Mouse (Mus musculus) midbrain, embryonic 10.5 days (tissue): ENCODE data around the gene Slc15a1. TPM values are rescaled to one million over a fixed set of nuclear protein-coding genes. Genes with fewer than 3 reads are reported as not detected.

Experiments
- DNase-seq: peaks from one replicate; pipeline ENCODE4 v3.0.0-alpha.2; 2017; ENCODE audit warnings: low spot score
- H3K27ac ChIP-seq: fragments of 300-500 bp; sonication (generic); replicated peaks from 2 replicates; pipeline ENCODE4 v1.5.1; 2016; ENCODE audit warnings: mild to moderate bottlenecking
- H3K27me3 ChIP-seq: fragments of 300-500 bp; sonication (generic); 2 replicates; pipeline ENCODE4 v1.6.1; 2016; ENCODE audit warnings: low read depth, mild to moderate bottlenecking; ENCODE audit not compliant: poor library complexity, severe bottlenecking
- H3K36me3 ChIP-seq: fragments of 300-500 bp; sonication (generic); 2 replicates; pipeline ENCODE4 v1.6.1; 2016; ENCODE audit warnings: mild to moderate bottlenecking, moderate library complexity
- H3K4me1 ChIP-seq: fragments of 300-500 bp; sonication (generic); 2 replicates; pipeline ENCODE4 v1.6.1; 2016
- H3K4me3 ChIP-seq: fragments of 300-500 bp; sonication (generic); 2 replicates; pipeline ENCODE4 v1.5.1; 2016; ENCODE audit warnings: mild to moderate bottlenecking, moderate library complexity
- H3K9me3 ChIP-seq: fragments of 300-500 bp; sonication (generic); replicated peaks from 2 replicates; pipeline ENCODE4 v1.6.1; 2016; ENCODE audit warnings: mild to moderate bottlenecking
- WGBS: fragments of 180-500 bp; shearing (Covaris S2); methylation state at CpG from one replicate; pipeline ENCODE4 v1.1.7; 2016; 5-methylcytosine and 5-hydroxymethylcytosine counted together
- polyA plus RNA-seq: library from polyadenylated mRNA; unstranded; fragments of >200 nt; fragmentation: Nextera tagmentation; extraction: Ambion mirVana; gene quantifications from 2 replicates; pipeline ENCODE4 v1.2.1, GENCODE M21; 2016

Gene Slc15a1
- polyA plus RNA-seq, 1 experiment from 2014 or later: not detected

GRCm38 (mm10) chr14:121457536-121457935 lies 47.5 kb downstream of the Slc15a1 start:
- WGBS: 72% methylated on average over 6 of the region's 6 CpGs
- Histone ChIP-seq H3K4me3 (no peak overlapping the region), H3K27me3 (no peaks in the 10 kb centered on the region), H3K9me3 (peaks cover 11% of the 10 kb centered on the region; the same call in 1 of the 2 replicates), H3K27ac (no peak overlapping the region), H3K36me3 (no peaks in the 10 kb centered on the region), H3K4me1 (peaks cover 2% of the 10 kb centered on the region)
- DNase-seq: no peak

- Histone ChIP-seq H3K36me3 (no peaks in the 10 kb centered on the region), H3K4me3 (no peak overlapping the region), H3K9me3 (peaks cover 11% of the 10 kb centered on the region; the same call in 1 of the 2 replicates), H3K27me3 (no peaks in the 10 kb centered on the region), H3K4me1 (no peaks in the 10 kb centered on the region), H3K27ac (no peak overlapping the region)
- WGBS: 86% methylated on average over 11 of the region's 11 CpGs
- DNase-seq: no peak
Observed at GRCm38 (mm10) chr14:121456416-121457285, 48.4 kb downstream of the Slc15a1 start.

- Histone ChIP-seq H3K4me1 (0 out of 2 replicates have a peak, but pooled peaks cover under 1% of the 10 kb centered on the region), H3K9me3 (peaks cover 11% of the 10 kb centered on the region; the same call in 1 of the 2 replicates), H3K36me3 (no peaks in the 10 kb centered on the region), H3K27me3 (no peaks in the 10 kb centered on the region), H3K27ac (no peak overlapping the region), H3K4me3 (no peak overlapping the region)
- WGBS: 86% methylated on average over 15 of the region's 15 CpGs
- no peak for DNase-seq
Observed at GRCm38 (mm10) chr14:121455976-121456375, 49.1 kb downstream of the Slc15a1 start.

- WGBS: 7% methylated on average over 6 of the region's 6 CpGs
- H3K4me1 ChIP-seq: 0 out of 2 replicates have a peak, but pooled peaks cover 4% of the 10 kb centered on the region
- H3K36me3 ChIP-seq: no peaks in the 10 kb centered on the region
Observed at GRCm38 (mm10) chr14:121455527-121455926, 49.5 kb downstream of the Slc15a1 start.

GRCm38 (mm10) chr14:121453130-121453529 lies 51.9 kb downstream of the Slc15a1 start:
- peaks cover 7% of the 10 kb centered on the region; the same call in 1 of the 2 replicates for H3K9me3 ChIP-seq
- H3K4me1 ChIP-seq: 0 out of 2 replicates have a peak, but pooled peaks cover 4% of the 10 kb centered on the region
- 84% methylated on average over 3 of the region's 3 CpGs for WGBS
- no peaks in the 10 kb centered on the region for H3K36me3 ChIP-seq
- no peak for DNase-seq
- H3K27ac ChIP-seq: no peak overlapping the region
- H3K4me3 ChIP-seq: no peak overlapping the region
- H3K27me3 ChIP-seq: no peaks in the 10 kb centered on the region

More at GRCm38 (mm10) chr14:121455527-121455926, 49.5 kb downstream of the Slc15a1 start:
- peak; percentile 63 for DNase-seq
- no peak overlapping the region for H3K27ac ChIP-seq
- no peak overlapping the region for H3K4me3 ChIP-seq
- peaks cover 11% of the 10 kb centered on the region; the same call in 1 of the 2 replicates for H3K9me3 ChIP-seq
- H3K27me3 ChIP-seq: no peaks in the 10 kb centered on the region

GRCm38 (mm10) chr14:121452227-121452626 lies 52.8 kb downstream of the Slc15a1 start:
- H3K9me3 ChIP-seq: peaks cover 7% of the 10 kb centered on the region; the same call in 1 of the 2 replicates
- H3K4me1 ChIP-seq: peaks cover 5% of the 10 kb centered on the region
- no peaks in the 10 kb centered on the region for H3K36me3 ChIP-seq
- WGBS: 90% methylated on average over 6 of the region's 6 CpGs
- DNase-seq: no peak
- no peak overlapping the region for H3K4me3 ChIP-seq
- no peaks in the 10 kb centered on the region for H3K27me3 ChIP-seq
- no peak overlapping the region for H3K27ac ChIP-seq

- no peak overlapping the region for H3K27ac ChIP-seq
- H3K4me1 ChIP-seq: peaks cover 12% of the 10 kb centered on the region
- no peaks in the 10 kb centered on the region for H3K27me3 ChIP-seq
- H3K36me3 ChIP-seq: no peaks in the 10 kb centered on the region
- 72% methylated on average over 7 of the region's 7 CpGs for WGBS
- no peak for DNase-seq
- no peak overlapping the region for H3K4me3 ChIP-seq
- H3K9me3 ChIP-seq: peaks cover 7% of the 10 kb centered on the region; the same call in 1 of the 2 replicates
Observed at GRCm38 (mm10) chr14:121451424-121452029, 53.5 kb downstream of the Slc15a1 start.

GRCm38 (mm10) chr14:121450504-121451423 lies 54.3 kb downstream of the Slc15a1 start:
- Histone ChIP-seq H3K36me3 (no peaks in the 10 kb centered on the region), H3K4me3 (peak overlapping the region; percentile 42), H3K27me3 (no peaks in the 10 kb centered on the region), H3K4me1 (peaks cover 15% of the 10 kb centered on the region), H3K9me3 (peaks cover 7% of the 10 kb centered on the region; the same call in 1 of the 2 replicates), H3K27ac (no peak overlapping the region)
- 27% methylated on average over 18 of the region's 18 CpGs for WGBS
- DNase-seq: peak; percentile 54

- Histone ChIP-seq H3K27ac (no peak overlapping the region), H3K9me3 (no peaks in the 10 kb centered on the region), H3K27me3 (no peaks in the 10 kb centered on the region), H3K36me3 (no peaks in the 10 kb centered on the region), H3K4me1 (peaks cover 17% of the 10 kb centered on the region), H3K4me3 (peak overlapping the region; percentile 42)
- WGBS: 18% methylated on average over 9 of the region's 9 CpGs
- peak; percentile 59 for DNase-seq
Observed at GRCm38 (mm10) chr14:121446951-121447350, 58.1 kb downstream of the Slc15a1 start.

GRCm38 (mm10) chr14:121445194-121445593 lies 59.9 kb downstream of the Slc15a1 start:
- no peak overlapping the region for H3K27ac ChIP-seq
- H3K4me1 ChIP-seq: peaks cover 21% of the 10 kb centered on the region
- peak; percentile 70 for DNase-seq
- H3K36me3 ChIP-seq: no peaks in the 10 kb centered on the region
- H3K27me3 ChIP-seq: no peaks in the 10 kb centered on the region
- no peaks in the 10 kb centered on the region for H3K9me3 ChIP-seq
- WGBS: 20% methylated on average over 8 of the region's 8 CpGs
- H3K4me3 ChIP-seq: no peak overlapping the region

GRCm38 (mm10) chr14:121440807-121441206 lies 64.2 kb downstream of the Slc15a1 start:
- Histone ChIP-seq H3K27me3 (no peaks in the 10 kb centered on the region), H3K9me3 (no peaks in the 10 kb centered on the region), H3K4me3 (no peak overlapping the region), H3K27ac (no peak overlapping the region), H3K4me1 (peaks cover 14% of the 10 kb centered on the region), H3K36me3 (no peaks in the 10 kb centered on the region)
- 91% methylated on average over 6 of the region's 6 CpGs for WGBS
- DNase-seq: no peak

GRCm38 (mm10) chr14:121437026-121437425 lies 68.0 kb downstream of the Slc15a1 start:
- WGBS: 82% methylated on average over 6 of the region's 6 CpGs

More at GRCm38 (mm10) chr14:121437026-121437425, 68.0 kb downstream of the Slc15a1 start:
- no peaks in the 10 kb centered on the region for H3K36me3 ChIP-seq
- no peaks in the 10 kb centered on the region for H3K27me3 ChIP-seq
- H3K9me3 ChIP-seq: no peaks in the 10 kb centered on the region
- no peak overlapping the region for H3K4me3 ChIP-seq
- H3K27ac ChIP-seq: no peak overlapping the region
- peaks cover 12% of the 10 kb centered on the region for H3K4me1 ChIP-seq
- no peak for DNase-seq
